Mouse (Mus musculus) gastrocnemius, postnatal 36 days (tissue): ENCODE measurements around the gene Pdgfra. TPM values are rescaled to one million over a fixed set of nuclear protein-coding genes. Genes with fewer than 3 reads are reported as not detected.

ENCODE experiments used
- DNase-seq, 2 experiments: peaks; one replicate each; pipeline ENCODE4 v3.0.0; 2022
- intact Hi-C: fragments of 180-260 bp; cut with DNase I; formaldehyde crosslinking; loops from one replicate; pipeline ENCODE4 v1.15.1; 2025
- long read RNA-seq, 2 experiments: library from polyadenylated mRNA; stranded (forward); transcript quantifications; one replicate each; pipeline ENCODE4 v2.0.0; 2021
- total RNA-seq, 2 experiments: library from RNA; stranded (reverse); gene quantifications; 2 replicates each; pipeline ENCODE4 v1.2.3; 2021

Pdgfra gene
- 10 to 100 TPM; 17.4 to 17.5 TPM for total RNA-seq
- long read RNA-seq, experiment 1, full-length matches to known transcripts, result 2 of 7 reads
- long read RNA-seq, experiment 1, partial matches to known transcripts, result 5 of 7 reads
- long read RNA-seq, experiment 1, other reads (novel, unspliced or antisense), result 0 of 7 reads
- long read RNA-seq, experiment 2, partial matches to known transcripts, result 5 of 5 reads
- long read RNA-seq, experiment 2, other reads (novel, unspliced or antisense), result 0 of 5 reads

- intact Hi-C loops, result loop anchor here (5.0 to 10.0 kb wide), 3 partner anchors 205 to 1297 kb away; no protein-coding TSS in a partner anchor
- no peak for DNase-seq
Measured at GRCm38 (mm10) chr5:75152021-75152425, at the start of gene Pdgfra. Pdgfra (plus strand) TSS chr5:75152292.

- DNase-seq, result no peak
- intact Hi-C loops, result no loop called here
Measured at GRCm38 (mm10) chr5:75106511-75106910, 45.6 kb upstream of the Pdgfra start.

GRCm38 (mm10) chr5:75109368-75109767 lies 42.7 kb upstream of the Pdgfra start:
- intact Hi-C loops, result no loop called here
- no peak for DNase-seq

DNA sequence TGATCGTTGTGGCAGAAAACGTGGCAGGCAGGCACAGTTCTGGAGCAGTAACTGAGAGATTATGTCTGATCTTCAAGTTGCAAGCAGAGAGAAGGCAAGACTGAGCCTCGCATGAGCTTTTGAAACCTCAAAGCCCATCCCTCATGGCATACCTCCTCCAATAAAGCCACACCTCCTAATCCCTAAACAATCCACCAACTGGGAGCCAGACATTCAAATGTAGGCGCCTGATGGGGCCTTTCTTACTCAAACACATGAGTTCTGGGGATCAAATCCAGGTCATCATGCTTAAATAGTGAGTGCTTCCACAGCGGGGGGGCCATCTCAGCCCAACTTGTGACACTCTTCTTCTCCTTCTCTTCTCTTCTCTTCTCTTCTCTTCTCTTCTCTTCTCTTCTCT lies 40.3 kb upstream of the Pdgfra start:
- intact Hi-C loops, result no loop called here

DNA sequence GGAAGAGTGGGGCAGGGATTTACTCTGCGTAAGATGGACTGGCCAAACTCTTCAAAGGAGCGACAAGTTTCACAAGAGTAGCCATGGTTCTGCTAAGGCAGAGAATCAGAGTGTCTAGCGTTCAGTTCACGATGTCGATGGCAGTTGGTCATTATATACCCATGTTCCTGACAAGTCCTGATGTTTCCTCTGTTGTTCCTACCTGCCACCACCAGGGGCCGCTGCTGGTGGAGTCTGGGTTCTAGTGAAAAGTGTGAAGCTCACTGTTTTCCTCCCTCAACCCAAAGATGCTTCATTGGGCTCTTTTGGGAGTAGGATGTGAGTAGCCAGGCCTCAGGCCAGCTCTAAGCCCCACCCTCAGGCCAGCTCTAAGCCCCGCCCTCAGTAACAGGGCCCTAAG lies 33.3 kb upstream of the Pdgfra start:
- no peak for DNase-seq
- intact Hi-C loops, result no loop called here

More for the DNA sequence above, 40.3 kb upstream of the Pdgfra start:
- no peak for DNase-seq

- intact Hi-C loops, result no loop called here
- DNase-seq, result peak; percentile 56 to 67
Measured at GRCm38 (mm10) chr5:75121646-75122045, 30.4 kb upstream of the Pdgfra start.

DNA sequence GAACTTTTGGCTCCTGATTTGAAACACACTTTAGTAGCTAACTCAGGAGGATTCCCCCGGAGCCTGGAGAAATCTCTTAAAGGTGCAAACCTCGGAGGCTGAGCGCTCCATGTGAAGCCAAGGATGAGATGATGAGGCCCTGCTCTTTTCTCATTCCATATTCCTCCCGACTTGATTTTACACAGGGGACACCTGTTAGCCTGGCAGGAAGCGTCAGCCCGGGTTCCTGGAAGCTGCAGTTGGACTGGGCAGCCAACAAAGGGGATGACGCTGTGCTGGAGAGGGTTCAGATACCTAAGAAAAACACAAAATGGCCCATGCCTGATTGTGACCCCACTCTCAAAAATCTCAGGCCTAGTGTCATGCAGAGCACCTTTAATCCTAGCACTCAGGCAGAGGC lies 17.4 kb upstream of the Pdgfra start:
- no peak for DNase-seq
- intact Hi-C loops, result no loop called here

DNA sequence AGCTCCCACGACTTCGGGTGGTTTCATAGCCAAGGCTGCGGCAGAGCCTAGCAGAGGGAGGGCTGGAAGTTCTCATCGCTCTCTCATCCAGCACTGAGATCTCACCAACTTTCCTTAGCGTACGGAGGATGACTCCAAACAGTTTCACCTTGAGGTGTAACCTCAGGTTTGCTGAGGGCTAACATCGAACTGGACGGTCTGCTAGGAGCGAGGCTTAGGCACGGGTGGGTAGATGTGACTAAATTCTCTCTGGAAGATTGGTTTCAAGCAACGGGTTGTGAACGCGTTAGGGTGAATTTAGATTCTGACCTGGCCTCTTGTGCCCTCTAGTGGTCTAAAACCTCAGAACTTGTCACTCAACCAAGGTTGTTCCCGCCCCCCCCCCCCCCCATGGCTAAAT lies 9.0 kb upstream of the Pdgfra start:
- peak; percentile 45 to 49 for DNase-seq
- intact Hi-C loops, result loop anchor here (1.0 to 5.0 kb wide), 2 partner anchors 182 to 501 kb away; no protein-coding TSS in a partner anchor

DNA sequence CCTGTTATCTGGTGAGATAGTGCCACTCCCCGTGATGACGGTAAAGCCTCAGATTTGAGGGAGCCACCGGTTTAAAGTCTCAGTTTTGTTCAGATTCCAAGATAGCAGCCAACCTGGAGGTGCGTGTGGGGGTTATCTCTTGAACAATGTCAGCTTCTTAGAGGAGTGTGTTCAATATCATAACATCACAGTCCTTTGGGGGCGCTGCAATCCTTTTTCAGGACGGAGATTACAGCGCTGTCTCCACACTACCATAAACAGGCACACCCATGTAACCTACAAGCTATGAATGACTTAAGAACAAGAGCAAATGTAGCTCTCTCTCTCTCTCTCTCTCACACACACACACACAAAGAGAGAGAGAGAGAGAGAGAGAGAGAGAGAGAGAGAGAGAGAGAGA lies 8.3 kb upstream of the Pdgfra start:
- no peak for DNase-seq
- intact Hi-C loops, result loop anchor here (1.0 to 5.0 kb wide), 2 partner anchors 182 to 501 kb away; no protein-coding TSS in a partner anchor

- DNase-seq, result no peak
- intact Hi-C loops, result no loop called here
Measured at GRCm38 (mm10) chr5:75145341-75145740, 6.8 kb upstream of the Pdgfra start.

DNA sequence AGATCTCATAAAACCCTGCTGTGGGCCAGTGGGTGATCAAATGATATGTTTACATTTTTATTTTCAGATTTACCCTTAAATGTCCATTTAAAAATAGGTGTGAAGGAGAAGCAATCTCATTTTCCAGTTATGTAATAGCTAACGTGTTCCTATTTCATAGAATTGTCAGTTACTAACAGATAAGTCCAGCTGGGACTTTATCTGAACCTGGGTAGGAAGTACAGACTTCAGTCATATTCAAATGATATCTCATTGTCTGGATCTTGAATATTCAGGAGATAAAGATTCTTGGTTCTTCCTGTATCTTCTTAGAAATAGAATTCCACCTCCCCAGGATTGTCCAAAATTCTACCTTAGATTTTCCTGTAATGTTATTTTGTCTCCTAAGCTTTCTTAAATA lies 5.6 kb upstream of the Pdgfra start:
- intact Hi-C loops, result no loop called here
- no peak for DNase-seq

- intact Hi-C loops, result no loop called here
- DNase-seq, result peak; percentile 43 to 63
Measured at GRCm38 (mm10) chr5:75148343-75149127, 3.6 kb upstream of the Pdgfra start.

DNA sequence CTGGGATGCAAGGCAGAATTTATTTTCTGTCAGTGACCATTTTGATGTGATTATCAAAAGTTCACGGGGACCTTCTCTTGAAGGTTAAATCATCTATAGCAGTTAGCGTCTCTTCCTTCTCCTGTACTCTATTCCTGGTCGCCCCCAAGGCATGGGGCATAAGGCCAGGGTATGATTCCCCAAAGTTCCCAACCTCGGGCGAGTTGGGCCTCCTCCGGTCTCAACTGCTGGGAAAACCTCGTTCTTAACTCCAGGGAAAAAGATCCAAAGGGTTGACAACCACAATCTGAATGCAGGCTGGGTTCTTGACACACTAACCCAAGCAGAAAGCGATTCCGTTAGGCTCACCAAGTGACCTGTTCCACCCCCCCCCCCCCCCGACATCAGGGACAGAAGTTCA lies 2.7 kb upstream of the Pdgfra start:
- intact Hi-C loops, result no loop called here
- no peak for DNase-seq

DNA sequence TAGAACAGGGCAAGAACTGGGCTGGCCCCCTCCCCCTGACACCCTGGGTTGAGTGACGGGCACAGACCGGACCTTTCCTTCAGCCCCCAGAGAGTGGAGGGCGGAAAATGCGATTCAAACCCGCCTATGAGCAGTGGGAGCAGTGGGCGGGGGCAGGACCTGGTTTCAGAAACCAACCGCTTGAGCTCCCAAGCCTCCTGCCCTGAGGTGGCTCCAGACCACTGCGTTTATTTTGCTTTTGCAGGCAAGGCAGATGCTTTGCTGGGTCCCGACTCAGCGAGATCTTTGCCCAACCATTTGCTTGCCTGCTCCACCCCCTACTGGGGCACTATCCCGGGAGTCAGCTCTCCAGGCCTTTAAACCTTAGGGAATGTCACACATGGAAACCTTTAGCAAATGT lies 2.2 kb upstream of the Pdgfra start:
- peak; percentile 25 to 40 for DNase-seq
- intact Hi-C loops, result loop anchor here (5.0 to 10.0 kb wide), 3 partner anchors 203 to 1295 kb away; no protein-coding TSS in a partner anchor

GRCm38 (mm10) chr5:75150341-75150981 lies 1.6 kb upstream of the Pdgfra start:
- intact Hi-C loops, result loop anchor here (5.0 to 10.0 kb wide), 3 partner anchors 203 to 1296 kb away; no protein-coding TSS in a partner anchor
- DNase-seq, result peak in 1 of 2 experiments; percentile 35

DNA sequence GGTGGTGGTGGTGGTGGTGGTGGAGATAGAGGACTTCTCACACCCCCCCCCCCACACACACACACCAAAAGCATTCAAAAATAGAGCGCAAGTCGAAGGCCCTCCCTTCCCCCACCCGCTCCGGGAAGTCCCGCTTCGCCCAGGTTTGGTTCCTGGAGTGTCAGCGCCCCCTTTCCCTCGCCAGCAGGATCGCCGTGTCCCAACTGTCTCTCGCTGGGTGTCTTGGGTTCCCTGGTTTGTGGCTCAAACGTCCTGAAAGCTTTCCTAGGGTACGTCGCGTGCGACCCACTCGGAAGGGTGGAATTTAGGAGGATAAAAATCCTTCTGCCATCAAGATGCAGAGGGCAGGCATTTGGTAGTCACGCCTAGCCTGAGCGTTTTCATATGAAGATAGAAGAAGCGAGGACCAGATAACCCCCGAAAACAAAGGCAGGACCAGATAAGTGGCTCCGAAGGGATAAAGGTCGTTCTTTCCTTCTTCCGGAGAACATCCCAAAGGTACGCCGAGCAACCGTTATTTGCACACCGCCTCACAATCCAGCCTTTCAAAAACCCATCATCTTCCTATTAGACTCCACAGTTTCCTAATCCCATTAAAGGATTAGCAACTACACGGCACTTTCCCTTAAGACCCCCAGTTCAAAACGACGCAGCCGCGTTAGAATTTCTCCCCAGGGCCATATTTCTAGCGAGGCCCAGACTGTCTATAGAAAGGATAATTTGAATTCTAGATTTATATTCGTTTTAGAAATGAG lies 769 bp upstream of the Pdgfra start:
- DNase-seq, result peak; percentile 71 to 72
- intact Hi-C loops, result loop anchor here (5.0 to 10.0 kb wide), 3 partner anchors 204 to 1297 kb away; no protein-coding TSS in a partner anchor

GRCm38 (mm10) chr5:75152791-75153625 lies 916 bp downstream of the Pdgfra start:
- DNase-seq, result peak; percentile 40 to 42
- intact Hi-C loops, result loop anchor here (5.0 to 10.0 kb wide), 3 partner anchors 206 to 1298 kb away; no protein-coding TSS in a partner anchor

DNA sequence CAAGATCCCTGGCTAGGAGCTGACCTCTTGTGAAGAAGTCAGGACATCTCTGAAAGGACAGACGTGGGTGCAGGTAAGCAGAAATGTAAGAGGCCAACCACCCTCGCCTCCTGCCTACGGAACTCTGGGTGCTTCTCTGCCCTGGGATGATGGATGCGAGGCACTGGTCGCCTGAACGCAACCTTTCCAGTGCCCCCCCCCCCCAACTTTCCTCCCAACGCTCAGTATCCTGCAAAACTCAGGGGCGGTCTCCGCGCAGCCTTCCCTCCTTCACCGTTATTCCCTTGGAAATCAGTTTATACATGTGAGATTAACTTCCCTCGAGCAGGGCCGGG lies 1.5 kb downstream of the Pdgfra start:
- DNase-seq, result no peak
- intact Hi-C loops, result loop anchor here (5.0 to 10.0 kb wide), 3 partner anchors 206 to 1299 kb away; no protein-coding TSS in a partner anchor

GRCm38 (mm10) chr5:75153961-75154620 lies 2.0 kb downstream of the Pdgfra start:
- peak; percentile 53 to 67 for DNase-seq
- intact Hi-C loops, result loop anchor here (5.0 to 10.0 kb wide), 3 partner anchors 207 to 1299 kb away; no protein-coding TSS in a partner anchor
